Mouse (Mus musculus) adrenal gland, postnatal 14 days (tissue): ENCODE measurements around the gene Letm1. TPM values are rescaled to one million over a fixed set of nuclear protein-coding genes. Genes with fewer than 3 reads are reported as not detected.

Experiments
- DNase-seq: peaks from one replicate; pipeline ENCODE4 v3.0.0; 2021; ENCODE audit warnings: mixed read lengths
- total RNA-seq: library from RNA; stranded (reverse); gene quantifications from 2 replicates; pipeline ENCODE4 v1.2.3, GENCODE M21; 2021

Letm1 gene
- total RNA-seq, 1 experiment from 2014 or later, result 173 TPM

DNA sequence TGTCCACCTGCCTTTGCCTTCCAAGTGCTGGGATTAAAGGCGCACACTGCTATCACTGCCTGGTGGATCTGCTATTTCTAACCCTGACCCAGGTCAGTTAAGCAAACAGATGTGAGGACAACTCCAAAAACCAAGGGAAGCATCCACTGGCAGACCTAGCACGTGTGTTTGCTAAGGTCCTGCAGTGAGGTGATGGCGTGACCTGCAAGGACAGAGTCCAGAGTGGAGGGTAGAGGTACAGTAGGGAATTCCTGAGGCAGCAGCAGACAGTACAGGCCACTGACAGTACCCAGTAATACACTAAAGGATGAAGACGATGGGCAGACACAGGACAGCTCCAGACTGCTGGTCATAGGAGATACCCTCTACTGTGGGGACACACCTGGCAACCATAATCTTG, 42.1 kb downstream of the Letm1 start:
- DNase-seq, result no peak

DNA sequence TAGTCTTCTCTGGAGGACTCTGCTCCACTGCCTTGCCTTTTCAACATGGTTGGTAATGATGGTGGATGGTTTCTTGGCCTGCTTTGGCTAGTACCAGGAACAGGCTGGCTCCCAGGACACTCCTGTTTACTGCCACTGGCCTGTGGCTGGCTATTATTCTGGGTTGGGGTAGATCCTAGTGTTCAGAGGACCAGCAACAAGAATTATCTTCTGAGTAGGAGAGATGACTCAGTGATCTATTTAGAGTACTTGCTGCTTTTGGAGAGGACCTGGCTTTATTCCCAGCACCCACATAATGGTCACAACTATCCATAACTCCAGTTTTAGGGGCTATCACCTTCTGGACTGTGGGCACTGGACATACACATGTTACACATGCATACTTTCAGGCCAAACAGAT, 44.3 kb downstream of the Letm1 start:
- no peak for DNase-seq

DNA sequence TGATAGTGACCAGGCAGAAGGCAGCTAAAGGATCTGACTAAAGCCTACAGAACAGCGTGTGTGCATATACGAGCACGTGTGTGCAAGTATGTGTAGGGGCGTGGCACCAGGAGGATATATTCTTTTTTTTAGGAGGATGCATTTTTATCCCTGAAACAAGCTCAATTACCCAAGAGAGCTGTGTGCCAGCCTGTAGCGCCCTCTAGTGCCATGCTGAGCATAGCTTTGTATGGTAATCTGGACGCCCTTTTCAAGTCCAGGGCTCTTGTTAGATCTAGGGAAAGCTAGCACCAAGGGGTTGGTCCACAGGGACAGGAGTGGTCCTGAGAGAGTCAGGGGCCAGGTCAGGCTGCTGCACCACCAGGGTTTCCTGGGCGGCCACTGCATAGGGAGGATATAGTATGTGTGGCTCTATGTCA, 44.7 kb downstream of the Letm1 start:
- DNase-seq, result peak; percentile 84

DNA sequence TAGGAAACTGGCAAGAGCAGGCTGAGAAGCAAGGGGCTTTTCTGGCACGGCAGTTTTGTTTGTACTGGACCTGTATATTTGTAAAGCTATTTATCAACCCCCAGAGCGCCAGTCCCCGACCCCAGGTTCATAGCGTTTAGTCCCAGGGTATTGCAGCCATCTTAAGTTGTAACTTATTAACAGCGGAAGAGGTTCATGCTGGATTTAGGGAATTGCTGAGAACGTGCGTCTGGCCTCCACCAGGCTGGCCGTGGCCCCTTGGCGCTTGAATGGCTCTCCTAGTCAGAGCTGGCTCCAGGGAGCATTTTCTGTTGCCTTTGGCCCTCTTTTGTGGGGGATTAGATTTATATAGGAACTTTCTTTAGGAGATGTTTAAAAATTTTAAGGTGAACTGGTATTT, 46.4 kb downstream of the Letm1 start:
- DNase-seq, result no peak

DNA sequence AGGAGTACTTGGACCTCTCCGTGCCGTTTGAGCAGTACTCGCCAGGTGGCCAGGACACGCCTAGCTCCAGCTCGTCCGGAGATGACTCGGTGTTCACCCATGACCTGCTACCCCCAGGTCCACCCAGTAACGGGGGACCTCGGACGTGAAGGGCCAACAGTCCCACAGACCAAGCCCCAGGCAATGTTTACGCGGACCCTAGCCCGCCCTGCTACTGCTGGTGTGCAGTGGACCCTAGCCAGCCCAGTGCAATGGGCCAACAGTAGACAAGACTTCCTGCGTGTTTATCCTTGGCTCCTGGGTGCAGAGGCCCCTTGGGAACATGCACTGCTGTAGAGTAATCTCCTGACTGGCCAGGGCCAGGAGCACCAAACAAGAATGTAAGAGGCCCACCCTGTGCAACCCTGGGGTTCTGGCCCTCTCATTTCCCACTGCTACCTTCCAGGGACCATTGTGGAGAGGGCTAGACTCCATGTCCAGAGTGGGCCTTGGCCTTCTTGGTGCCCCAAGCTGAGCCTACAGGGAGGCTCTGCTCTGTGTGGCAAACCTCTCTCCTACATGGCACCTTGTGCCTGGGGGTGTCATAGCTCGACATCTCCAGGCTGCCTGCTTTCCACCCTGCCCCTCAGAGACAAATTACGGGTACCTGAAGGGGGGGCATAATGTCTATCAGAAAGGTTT, 47.1 kb downstream of the Letm1 start:
- DNase-seq, result no peak

DNA sequence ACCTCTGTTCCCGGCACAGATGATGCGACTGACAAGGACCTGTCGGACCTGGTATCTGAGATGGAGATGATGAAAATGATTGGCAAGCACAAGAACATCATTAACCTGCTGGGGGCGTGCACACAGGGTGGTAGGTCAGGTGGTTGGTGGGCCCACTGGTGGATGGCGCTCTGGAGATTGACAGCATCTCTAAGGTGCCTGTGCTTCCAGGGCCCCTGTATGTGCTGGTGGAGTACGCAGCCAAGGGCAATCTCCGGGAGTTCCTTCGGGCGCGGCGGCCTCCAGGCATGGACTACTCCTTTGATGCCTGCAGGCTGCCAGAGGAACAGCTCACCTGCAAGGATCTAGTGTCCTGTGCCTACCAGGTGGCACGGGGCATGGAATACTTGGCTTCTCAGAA, 48.8 kb downstream of the Letm1 start:
- DNase-seq, result no peak

DNA sequence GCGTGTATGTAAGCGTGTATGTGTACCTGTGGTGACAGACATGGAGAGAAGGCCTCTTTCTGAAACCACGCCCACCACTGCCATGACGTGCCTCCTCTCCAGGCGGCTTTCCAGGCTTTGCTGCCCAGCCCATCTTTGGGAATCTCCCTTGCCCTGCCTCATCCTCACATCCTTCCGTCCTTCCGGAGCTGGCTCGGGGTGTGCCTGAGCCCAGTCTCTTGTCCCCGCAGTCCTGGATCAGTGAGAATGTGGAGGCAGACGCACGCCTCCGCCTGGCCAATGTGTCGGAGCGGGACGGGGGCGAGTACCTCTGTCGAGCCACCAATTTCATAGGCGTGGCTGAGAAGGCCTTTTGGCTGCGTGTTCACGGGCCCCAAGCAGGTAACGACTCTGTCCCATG, 51.6 kb downstream of the Letm1 start:
- no peak for DNase-seq

DNA sequence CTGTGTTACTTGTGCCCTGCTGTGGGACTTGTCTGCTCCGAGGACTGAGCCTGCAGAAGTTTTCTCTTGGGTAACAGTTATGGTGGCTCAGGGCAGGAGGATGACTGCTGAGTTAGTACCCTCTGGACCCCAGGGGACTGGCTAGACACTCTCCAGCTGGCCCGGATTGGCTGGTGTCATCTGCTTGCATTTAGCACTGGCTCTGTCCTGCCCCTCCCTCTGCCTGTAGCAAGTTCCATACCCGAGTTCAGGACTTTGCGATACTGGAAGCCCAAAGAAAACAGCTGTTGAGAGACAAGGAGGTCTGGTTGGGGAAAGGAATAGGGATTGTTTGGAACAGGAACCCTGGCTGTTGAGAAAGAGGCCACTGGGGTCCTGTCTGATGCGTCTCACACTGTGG, 52.1 kb downstream of the Letm1 start:
- DNase-seq, result no peak

DNA sequence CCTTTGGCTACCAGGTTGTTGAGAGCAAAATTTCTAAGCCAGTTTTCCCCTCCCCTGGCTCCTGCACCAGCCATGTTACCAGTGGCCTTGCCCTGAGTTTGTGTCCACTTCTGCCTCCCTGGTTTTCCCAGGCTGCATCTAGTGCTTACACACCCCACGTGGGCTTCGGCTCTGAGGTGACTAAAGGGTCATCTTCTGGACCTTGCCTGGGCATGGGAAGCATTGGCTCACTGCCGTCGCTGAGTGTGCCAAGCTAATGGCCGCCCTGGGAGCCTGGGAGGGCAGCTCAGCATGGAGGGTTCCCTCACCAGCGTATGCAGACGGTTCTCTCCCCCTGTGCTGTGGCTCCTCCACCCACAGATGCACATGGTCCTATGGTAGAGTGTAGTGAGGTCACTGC, 53.8 kb downstream of the Letm1 start:
- DNase-seq, result peak; percentile 56

DNA sequence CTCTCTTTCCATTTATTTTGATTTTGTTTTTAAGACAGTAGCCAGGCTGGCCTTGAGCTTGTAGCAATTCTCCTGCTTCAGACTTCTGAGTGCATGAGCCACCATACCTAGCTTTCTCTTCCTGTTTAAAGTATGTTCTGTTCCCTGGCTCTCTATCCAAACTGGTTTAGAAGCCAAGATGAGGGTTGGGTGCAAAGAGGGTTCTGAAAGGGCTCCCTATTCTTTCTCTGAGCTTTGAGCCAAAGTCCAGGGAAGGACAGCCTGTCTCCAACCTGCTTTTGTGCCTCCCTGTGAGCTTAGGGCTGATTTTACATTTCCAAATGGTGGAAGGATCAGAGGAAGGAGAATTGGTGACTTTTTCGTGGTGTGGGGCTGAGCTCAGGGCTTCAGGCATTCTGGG, 55.7 kb downstream of the Letm1 start:
- no peak for DNase-seq

DNA sequence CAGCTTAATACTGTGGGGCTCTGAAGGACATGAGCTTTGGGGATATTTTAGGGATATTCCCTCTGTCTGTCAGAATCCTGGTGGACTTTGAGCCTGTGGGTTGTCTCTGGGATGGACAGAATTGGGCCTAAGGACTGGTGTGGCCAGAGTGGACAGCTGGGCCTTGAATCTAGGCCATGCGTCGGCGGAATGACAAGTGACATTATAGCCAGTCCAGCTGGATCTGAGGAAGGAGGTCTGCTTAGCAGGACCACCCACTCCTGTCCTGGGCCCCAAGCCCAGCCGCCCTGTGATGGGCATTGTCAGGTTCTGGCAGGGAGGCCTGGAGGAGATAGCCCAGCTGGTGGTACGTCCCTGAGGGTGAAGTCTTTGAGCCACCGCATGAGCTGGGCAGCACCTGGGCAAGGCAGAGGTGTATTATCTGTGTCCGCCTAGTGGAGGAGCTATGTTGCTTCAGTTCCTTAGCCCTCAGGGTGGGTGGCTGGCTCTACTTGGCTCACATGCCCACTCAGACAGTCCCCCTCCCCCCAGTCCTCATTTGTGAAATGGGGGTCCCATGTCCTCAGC, 56.5 kb downstream of the Letm1 start:
- DNase-seq, result no peak

DNA sequence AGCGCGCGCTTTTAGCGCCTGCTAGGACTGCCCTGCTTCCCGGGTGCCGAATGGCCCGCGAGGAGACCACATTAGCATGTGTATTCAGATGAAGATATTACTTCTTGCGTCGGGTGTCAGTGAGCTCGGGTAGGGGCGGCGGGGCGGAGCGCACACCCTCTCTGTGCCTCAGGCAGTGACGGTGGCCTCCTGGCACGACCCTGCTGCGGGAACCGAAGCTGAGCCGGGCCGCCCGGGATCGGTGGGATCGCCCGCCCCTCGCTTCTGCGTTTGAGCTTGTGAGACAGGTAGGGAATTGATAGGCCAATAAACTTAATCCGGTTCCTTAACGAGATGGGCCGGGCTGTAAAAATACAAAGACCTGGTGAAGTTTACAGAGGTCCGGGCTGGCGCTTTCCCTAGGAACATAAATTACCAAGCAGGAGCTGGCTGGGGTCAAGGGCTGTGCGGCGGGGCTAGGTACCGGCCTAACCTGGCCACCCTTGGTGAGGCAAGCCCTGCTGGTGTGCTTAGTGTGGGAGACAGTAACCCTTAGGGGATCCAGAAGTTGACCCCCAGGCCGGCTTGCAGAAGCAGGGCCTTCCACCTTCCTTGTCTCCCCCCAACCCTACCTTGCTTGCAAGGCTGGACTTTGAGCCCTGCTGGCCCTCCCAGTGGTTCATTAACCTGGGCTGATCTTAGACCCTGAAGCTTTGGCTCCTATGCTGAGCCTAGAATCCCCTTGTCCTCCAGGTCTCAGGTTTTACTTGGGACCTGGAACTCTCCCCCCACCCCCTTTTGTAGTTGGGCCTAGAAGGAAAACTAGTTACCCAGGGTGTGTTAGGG, 58.8 kb downstream of the Letm1 start:
- peak; percentile 19 for DNase-seq

DNA sequence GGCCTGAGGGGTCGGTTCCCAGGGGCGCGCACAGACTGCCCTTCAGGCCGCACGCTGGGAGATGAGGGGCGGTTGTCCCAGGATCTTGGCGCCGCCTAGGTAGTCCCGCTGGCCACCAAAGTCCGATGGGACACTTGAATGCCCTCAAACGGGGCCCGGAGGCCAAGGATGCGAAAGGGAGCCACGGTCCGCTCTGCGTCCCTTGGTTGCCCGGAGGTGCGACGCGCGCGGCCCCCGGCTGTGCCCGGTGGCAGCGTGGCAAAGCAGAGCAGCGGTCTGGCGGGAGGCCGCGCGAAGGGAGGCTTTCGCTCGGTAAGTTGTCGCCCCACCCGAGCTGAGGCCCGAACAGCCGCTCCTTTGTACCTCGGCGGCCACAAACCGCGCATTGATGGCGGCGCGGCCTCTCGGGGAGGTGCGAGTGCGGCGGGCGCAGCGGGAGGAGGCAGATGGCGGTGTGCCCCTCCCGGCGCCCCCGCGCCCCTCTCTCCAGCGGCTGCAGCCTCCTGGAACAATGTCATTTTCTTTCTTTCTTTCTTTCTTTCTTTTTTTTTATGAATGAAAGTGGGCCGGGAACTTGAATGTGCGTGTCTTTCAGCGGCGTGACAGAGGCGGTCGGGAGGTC, 59.5 kb downstream of the Letm1 start:
- DNase-seq, result peak; percentile 18

DNA sequence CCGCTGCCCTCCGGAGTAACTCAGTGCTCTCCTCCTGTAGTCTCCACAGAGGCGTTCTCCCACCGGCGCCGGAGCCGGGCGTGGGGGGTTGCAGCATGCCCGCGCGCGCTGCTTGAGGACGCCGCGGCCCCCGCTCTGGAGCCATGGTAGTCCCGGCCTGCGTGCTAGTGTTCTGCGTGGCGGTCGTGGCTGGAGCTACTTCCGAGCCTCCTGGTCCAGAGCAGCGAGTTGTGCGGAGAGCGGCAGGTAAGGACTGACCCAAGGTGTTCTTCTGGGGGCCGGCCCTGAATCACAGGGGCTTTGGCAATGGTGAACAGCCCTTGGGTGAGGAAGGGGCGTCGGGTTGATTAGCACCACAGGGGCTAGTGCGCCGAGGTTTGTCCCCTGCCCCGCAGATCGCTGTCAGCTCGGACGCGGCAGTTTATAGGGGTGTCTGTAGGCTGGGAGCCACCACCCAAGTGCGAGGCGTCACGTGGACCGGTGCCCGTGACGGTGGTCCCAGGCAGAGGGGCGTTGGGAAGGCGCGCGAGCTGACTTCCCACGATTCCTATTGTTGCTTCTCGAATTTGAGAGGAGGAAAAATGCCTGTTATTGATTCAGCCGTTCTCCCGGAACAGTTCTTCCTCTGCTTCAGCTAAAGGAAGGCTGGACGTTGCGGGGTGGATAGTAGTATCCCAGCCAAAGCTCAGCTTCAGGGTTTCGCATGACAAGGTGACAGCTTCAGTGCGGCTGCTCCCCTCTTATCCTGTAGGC, 60.2 kb downstream of the Letm1 start:
- DNase-seq, result no peak

DNA sequence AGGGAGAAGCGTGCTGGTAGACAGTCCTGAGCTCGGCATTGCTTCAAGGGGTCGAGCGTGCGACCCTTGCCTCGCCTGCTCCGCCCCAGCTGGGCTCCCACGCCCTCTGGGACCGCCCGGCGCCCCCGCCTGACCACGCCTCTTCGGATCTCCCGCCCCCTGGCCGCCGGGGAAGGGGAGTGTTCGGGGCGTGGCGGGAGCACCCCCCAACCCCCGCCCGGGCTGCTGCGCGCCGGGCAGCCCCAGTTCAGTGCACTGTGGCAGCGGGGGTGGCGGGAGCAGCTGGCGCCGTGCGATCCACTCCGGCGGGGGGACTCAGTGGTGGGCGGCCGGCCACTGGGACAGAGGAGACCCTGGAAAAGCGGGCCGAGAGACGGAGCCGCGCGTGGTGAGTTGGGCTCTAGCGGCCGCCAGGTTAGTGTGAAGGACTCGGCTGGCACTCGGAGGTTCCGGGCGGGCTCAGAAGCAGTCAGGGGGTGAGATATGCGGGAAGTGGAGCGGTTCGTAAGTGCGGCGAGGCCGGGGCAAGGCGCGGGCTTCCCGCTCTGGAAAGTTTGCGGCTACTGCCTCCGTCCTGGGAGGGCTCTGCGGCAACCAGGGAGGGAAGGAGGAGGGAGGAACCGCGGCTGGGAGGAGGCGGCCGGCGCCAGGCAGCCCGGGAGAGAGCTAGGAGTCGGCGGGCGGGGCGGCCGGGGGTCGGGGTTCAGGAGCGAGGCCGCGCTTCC, 60.9 kb downstream of the Letm1 start, which contains the start of gene Fgfr3:
Fgfr3 (plus strand) TSS at position 134 of the 725 bp plus-strand sequence.
- DNase-seq, result peak; percentile 77

DNA sequence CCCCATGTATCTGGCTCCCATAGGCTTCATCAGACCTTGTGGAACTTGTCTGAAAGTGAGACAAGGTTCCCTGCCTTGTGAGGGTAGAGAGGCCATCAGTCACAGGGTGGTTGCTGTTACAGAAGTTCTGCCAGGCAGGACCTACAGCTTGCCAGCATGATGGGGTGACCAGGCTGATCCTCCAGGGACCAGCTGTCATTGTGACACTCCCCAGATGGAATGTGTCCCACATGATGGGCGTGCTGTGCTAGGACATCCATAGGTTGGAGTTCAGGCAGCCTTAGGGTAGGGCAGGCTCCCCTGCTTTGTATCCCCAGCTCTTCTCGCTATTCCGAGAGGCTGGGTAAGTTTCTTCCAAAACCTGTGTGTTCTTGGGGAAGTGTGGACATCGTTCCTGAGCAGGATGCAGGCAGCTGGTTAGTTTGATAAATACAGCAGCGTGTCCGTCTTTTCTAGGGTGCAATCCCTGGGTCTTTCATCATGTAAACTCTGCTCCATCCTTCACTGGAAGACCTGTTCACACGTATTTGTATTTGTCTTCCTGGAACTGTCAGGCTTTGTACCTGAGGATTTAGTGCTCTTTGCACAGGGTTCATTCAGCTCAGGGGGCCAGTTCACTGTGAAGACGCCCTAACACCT, 61.6 kb downstream of the Letm1 start:
- DNase-seq, result no peak

DNA sequence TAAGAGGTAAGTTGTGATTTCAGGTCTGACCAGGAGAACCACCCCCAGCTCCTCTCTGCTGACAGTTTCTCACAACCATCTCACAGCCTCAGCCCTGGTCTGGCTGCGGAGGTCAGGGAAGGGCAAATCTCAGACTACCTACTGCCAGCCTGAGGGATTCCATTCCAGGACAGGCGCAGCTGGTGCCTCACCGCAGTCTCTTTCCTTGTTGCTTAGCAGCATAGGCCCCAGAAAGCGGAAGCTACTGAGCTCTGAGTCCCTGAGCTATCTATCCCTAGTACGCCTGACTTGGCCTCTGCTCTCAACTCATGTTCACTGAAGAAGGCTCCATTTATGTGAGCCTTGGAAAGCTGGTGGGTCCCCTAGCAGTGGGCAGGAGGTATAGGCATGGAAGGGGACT, 64.2 kb downstream of the Letm1 start:
- DNase-seq, result no peak

DNA sequence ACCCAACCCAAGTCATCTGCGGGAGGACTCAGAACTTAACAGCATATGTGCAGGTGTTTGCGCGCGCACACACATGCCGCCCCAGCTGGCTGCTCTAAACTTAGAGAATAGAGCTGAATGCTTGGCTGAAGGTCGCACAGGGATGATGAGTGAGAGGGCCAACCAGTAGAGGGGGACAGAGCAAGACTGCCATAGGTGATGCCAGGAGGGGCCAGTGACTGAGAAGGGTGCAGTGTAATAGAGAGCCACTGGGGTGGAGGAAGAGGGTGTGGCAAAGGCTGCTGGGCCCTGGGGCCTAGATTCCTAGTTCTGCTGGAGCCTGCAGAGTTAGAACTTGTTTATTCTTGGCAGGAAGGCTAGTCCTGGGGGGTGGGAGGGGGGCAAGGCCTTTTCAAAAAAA, 66.2 kb downstream of the Letm1 start:
- no peak for DNase-seq

DNA sequence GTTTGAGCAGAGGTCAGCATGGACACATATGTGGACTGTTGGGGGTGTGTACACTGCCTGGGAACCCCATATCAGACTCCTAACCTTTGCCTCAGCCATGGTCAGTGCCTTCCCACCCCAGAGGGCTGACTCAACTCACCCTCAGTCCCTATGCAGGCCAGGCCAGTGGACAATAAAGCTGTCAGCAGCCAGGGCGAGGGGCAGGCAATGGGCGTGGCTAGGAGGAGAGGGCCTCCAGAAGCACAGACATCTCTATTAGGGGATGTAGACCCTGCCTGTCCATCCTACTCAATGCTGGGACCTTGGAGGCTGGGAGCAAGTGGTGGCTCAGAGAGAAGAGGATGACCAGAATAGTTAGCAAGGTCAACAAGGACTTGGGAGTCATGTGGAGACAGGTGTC, 67.4 kb downstream of the Letm1 start:
- DNase-seq, result no peak

DNA sequence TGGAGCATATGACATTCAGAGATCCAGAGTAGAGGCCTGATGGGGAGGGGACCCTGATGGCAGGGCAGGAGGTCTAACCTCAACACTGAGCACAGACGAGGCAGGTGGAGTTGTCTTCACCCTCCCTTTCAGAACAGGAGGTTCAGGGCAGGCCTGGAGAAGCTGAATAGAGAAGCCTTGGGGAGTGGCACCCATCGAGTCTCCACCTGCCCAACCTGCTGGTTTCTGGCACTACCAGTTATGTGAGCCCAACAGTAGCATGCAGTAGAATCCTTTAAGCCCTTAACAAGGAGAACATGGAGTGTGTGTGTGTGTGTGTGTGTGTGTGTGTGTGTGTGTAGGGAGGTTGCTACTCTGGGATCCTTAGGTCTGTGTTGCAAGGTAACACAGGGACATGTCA, 70.1 kb downstream of the Letm1 start:
- no peak for DNase-seq

DNA sequence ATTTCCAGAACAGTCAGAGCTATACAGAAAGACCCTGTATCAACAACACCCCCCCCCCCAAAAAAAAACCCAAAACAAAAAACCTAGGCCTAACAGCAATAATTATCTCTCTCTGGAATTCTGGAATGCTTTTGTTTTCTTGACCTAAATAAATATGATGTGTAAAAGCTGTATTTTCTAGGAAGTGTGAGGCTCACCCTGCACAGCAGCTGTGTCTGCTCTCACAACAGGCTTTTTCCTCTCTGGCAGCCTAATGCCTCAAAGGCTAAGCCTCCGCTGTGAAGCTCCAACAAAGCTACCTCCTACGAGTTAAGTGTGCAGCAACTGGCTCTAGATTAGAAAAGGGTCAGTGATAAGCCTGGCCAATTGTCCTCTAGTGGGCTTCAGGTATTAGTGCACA, 73.6 kb downstream of the Letm1 start:
- DNase-seq, result no peak
